Mouse (Mus musculus) frontal cortex, adult 2 months (tissue): ENCODE results near the gene Dnm1. TPM values are rescaled to one million over a fixed set of nuclear protein-coding genes. Genes with fewer than 3 reads are reported as not detected.

Experiments used
- DNase-seq, 2 experiments: peaks; one replicate each; pipeline ENCODE4 v3.0.0; 2022; ENCODE audit warnings: low spot score in 1 of 2; ENCODE audit errors: extremely low spot score in 1 of 2
- polyA plus RNA-seq: library from polyadenylated mRNA; depleted of rRNA; stranded (reverse); fragments of >200 nt; gene quantifications from 2 replicates; pipeline ENCODE4 v1.2.3, GENCODE M21; 2012

Dnm1 gene
- polyA plus RNA-seq, 1 experiment, result 1,302 TPM

GRCm38 (mm10) chr2:32342039-32342438, 11.1 kb downstream of the Dnm1 start:
- DNase-seq, result no peak

DNA sequence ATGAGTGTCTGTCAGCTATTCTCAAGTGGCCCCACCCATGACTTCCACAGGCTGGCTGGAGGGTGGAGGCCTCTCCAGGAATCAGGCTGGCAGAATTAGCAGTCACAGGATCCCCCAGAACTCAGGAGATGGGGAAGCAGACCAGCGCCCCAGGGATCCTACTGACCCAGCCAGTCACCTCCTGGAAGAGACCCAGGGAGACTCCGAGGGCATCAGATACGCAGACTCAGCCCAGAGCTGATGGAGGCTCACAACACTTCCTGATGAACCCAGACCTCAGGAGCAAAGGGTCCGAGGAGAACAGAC, 11.6 kb downstream of the Dnm1 start:
- no peak for DNase-seq

- DNase-seq, result peak in 1 of 2 experiments; percentile 60
Measured at GRCm38 (mm10) chr2:32340836-32341633, 12.1 kb downstream of the Dnm1 start.

DNA sequence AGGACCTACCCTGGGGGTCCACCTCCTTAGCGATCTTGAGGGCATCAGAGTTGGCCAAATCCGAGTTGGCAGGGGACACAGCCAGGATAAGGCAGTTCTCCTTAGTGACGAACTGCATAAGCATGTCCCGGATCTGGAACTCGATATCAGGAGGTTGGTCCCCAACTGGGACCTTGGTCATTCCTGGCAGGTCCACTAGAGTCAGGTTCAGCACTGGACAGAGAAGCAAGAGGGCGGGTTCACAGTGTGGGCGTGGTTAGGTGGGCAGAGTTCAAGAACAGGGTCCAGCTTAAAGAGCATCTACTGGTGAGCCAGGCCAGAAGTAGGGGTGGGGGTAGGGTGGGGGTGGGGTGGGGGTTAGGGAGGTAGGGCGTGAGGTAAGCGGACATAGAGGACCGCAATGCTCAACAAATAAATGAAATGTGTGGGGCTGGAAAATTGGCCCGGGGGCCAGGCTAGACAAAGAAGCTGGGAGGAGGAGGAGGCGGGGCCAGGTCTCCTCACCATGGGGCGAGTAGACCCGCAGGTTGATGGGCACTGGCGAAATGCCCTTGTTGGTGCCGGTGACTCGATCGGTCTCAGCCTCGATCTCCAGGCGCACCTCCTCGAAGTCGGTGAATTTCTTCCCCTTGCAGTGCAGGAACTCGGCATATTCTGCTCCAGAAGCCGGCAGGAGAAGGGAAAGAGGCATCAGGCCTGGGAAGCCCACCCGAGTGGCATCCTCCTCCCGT, 13.1 kb downstream of the Dnm1 start:
- DNase-seq, result no peak

DNA sequence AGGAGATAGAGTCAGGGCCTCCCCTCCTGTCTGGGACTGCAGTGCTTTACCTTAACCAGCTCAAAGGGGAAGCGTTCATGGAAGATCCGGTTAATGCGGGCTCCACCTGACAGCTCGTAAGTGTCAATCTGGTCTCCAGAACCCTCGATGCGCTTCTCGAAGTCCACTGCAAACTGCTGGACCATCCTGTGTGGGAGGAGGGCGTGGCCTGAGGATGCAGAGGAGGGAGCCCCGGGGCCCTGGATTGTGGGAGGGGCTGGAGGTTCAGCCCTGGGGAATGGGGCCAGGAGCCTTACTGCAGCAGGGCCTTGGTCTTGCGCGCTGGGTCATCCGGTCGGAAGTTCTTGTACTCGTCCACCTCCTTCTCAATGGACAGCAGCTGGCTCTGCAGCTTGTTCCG, 17.2 kb downstream of the Dnm1 start:
- DNase-seq, result no peak

DNA sequence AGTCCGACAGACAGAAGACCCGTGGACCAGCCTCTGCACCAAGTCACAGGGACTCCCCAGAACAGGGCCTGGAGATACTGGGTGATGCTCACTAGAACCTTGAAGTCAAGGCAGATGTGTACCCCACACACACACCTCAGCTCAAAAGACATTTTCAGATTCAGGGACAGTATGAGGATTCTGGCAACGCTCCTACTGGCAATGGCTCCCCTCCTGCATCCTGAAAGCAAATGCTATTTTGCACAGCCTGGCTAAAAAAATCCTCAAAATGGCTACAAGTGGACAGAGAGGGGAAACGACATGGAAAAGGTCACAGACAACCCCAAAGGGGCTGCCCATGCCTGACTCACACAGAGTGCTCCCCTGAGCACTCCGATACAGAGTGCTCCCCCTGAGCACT, 21.0 kb downstream of the Dnm1 start:
- no peak for DNase-seq

DNA sequence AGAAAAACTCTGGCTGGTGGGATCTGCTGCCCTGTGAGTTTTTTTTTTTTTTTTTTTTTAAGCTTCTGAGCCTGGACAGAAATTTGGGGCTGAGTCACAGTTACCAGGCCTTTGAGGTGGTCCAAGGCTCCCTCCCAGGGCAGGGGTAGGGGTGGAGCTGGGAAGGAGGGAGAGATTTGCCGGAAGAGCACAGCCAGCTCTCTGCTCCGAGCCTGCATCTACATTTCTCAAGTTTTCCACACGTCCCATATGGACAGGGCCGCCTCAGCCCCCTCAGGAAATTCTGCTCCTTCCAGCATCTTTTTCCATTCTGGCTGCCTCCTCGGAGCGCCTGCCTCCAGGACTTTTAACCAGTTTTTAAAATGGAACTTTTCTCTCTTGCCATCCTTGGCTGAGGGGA, 23.6 kb downstream of the Dnm1 start:
- DNase-seq, result no peak

DNA sequence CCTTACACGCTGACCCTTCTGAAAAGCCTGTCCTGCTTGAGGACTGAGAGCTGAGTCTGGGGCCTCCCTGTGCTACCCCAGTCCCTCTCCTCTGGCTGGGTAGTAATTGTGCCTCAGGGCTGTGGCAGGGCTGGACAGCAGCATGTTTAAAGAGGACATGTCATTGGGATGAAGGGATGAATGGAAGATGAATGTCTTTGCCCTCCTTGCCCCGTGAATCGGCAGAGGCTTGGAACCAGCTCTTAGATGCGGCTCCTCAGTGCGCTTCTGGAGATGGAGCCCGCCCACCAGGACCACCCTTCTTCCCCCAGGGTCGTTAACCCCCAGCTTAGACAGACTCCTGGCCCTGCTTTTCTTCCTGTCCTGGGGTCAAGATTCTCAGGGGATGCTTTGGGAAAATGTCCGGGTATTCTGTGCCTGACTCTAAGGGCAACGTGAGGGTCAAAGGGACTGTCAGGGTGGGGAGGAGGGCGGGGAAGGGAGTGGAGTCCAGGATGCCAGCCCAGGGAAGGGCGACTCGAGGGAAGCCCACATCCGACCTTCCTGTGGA, 24.2 kb downstream of the Dnm1 start:
- DNase-seq, result no peak

DNA sequence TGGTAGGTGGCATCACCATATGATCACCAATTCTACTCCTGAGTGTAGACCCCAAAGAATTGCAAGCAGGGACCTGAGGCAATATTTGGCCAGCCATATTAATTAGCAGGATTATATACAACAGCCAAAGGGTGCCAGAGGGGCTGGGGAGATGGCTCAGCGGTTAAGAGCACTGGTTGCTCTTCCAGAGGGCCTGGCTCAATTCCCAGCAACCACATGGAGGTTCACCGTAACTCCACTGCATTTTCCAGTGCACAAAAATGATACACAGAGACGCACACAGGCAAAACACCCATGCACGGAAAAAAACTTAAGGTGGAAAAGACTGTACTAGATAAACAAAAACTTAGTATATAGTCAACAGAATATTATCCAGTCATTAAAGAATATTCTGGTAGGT, 25.9 kb downstream of the Dnm1 start:
- no peak for DNase-seq

DNA sequence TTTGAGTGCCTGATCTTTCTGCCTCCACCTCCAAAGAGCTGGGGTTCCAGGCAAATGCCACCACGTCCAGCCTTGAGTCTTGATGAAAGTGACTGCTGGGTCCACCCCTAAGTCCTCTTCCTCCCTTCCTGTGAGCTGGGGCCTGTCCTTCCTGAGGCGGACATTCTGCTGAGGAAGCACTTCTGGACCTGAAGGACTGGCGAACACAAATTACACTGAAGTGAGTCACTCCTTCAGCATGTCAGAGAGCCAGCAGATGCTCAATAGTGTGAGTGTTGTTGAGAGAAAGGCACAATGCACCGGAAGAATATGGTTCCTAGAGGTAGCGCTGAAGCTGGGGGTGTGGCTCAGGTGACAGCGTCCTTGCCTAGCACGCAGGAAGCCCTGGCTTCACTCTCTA, 27.8 kb downstream of the Dnm1 start:
- no peak for DNase-seq

- no peak for DNase-seq
Measured at GRCm38 (mm10) chr2:32324322-32324721, 28.8 kb downstream of the Dnm1 start.

- DNase-seq, result no peak
Measured at GRCm38 (mm10) chr2:32322754-32323741, 30.1 kb downstream of the Dnm1 start.

- no peak for DNase-seq
Measured at GRCm38 (mm10) chr2:32321591-32322298, 31.4 kb downstream of the Dnm1 start.

DNA sequence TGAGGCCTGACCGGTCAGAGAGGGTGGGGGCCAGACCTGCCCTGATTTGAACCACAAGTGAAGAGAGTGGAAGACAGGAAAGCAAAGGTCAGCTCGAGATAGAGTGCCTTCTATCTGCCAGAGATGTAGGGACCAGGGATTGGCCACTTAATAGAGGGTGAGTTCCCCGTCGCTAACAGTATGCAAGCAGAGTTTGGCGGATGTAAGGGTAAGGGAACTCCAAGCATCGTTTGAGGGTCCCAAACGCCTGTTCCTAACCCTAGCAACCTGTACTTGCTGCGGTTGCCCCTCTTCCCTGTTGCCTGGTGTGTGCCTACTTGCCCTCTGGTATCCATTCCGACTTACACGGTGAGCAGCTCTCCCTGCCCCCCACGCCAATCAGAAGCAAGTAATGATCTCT, 32.4 kb downstream of the Dnm1 start:
- DNase-seq, result no peak

- DNase-seq, result no peak
Measured at GRCm38 (mm10) chr2:32319586-32320580, 33.3 kb downstream of the Dnm1 start.

DNA sequence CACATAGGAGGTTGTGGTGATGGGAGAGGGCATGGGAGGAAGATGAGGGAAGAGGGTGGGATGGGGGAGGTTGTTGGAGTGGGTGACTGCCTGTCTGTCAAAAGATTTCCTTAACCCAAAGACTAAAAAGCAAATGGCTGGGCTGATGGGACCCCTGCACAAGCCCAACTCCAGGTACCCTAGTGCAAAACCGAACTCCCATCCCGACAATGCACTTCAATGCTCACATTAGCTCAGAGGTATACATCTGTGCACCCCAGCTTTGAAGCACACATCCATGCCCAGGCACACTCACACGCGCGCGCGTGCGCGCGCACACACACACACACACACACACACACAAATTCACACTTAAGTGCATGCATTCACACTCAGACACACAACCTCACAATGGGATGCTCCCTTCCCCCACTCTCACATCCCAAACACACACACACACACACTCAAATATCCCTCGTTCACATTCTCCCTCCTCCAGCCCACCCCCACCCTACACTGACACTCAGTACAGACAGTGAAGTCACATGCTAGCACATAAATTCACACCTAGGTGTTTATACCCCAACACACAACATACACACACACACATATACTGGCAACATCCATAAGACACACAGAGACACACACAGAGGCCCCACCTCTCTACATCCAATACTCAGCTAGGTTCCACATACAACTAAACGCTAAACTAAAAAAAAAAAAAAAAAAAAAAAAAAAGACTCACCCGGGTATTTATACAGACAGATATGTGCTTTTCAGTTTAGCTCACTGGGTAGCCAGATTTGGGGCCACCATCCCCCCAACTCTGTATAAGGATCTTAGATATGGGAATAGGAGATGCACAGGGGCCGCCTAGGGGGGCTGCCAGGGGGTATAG, 34.2 kb downstream of the Dnm1 start:
- no peak for DNase-seq

GRCm38 (mm10) chr2:32317791-32318417, 35.2 kb downstream of the Dnm1 start:
- no peak for DNase-seq
